Mouse (Mus musculus) CH12.LX (cell line): ENCODE measurements around the gene Zc3h12c. TPM values are rescaled to one million over a fixed set of nuclear protein-coding genes. Genes with fewer than 3 reads are reported as not detected.

Experiments
- DNase-seq: peaks from one replicate; pipeline ENCODE4 v3.0.0-alpha.2; 2013; ENCODE audit errors: extremely low read depth
- H3K27ac ChIP-seq: 2 replicates; pipeline ENCODE4 v1.5.1; 2012; ENCODE audit warnings: low read depth, mild to moderate bottlenecking, control low read depth, moderate library complexity; ENCODE audit not compliant: insufficient read depth
- H3K27me3 ChIP-seq: replicated peaks from 2 replicates; pipeline ENCODE3; 2012; ENCODE audit warnings: inconsistent platforms
- H3K36me3 ChIP-seq, 2 experiments: replicated peaks in 1 of 2; 2 replicates each; pipeline versions ENCODE3 to v1.6.1; 2012; ENCODE audit warnings: inconsistent platforms in 1 of 2, low read length in 1 of 2, mild to moderate bottlenecking in 1 of 2, mixed read lengths in 1 of 2, moderate library complexity in 1 of 2; ENCODE audit not compliant: control insufficient read depth in 1 of 2, insufficient read depth in 1 of 2
- H3K4me1 ChIP-seq, 2 experiments: 2 replicates each; pipeline ENCODE4 v1.6.1; 2012; ENCODE audit warnings: inconsistent platforms in 1 of 2, moderate library complexity in 1 of 2; ENCODE audit not compliant: insufficient read depth in 2 of 2, control insufficient read depth in 1 of 2
- H3K4me2 ChIP-seq: 2 replicates; pipeline ENCODE4 v1.6.1; 2012; ENCODE audit warnings: low read depth, mild to moderate bottlenecking, control low read depth; ENCODE audit not compliant: poor library complexity, insufficient read depth, severe bottlenecking
- H3K4me3 ChIP-seq, 3 experiments: fragments of 150-350 bp in 1 of 3; sonication (generic) in 1 of 3; replicated peaks in 1 of 3; 2 replicates each; pipeline versions ENCODE3 to v1.5.1; 2011 to 2012; ENCODE audit warnings: low read depth in 2 of 3, low read length in 2 of 3, mild to moderate bottlenecking in 2 of 3, moderate library complexity in 2 of 3, control low read depth in 1 of 3, improper control_type of control experiment in 1 of 3, inconsistent platforms in 1 of 3, mixed read lengths in 1 of 3; ENCODE audit not compliant: poor library complexity in 1 of 3
- H3K79me2 ChIP-seq: replicated peaks from 2 replicates; pipeline ENCODE4 v1.6.1; 2012; ENCODE audit warnings: mild to moderate bottlenecking, moderate library complexity; ENCODE audit not compliant: control insufficient read depth, poor library complexity, insufficient read depth, severe bottlenecking; ENCODE audit errors: extremely low read depth
- H3K9ac ChIP-seq: 2 replicates; pipeline ENCODE4 v1.6.1; 2012; ENCODE audit warnings: low read depth, mild to moderate bottlenecking, control low read depth, moderate library complexity; ENCODE audit not compliant: insufficient read depth
- H3K9me3 ChIP-seq: replicated peaks from 2 replicates; pipeline ENCODE3; 2012; ENCODE audit warnings: low read length, inconsistent platforms, mixed read lengths
- CHD2 ChIP-seq: IDR thresholded peaks from 2 replicates; pipeline ENCODE4 v1.6.1; 2011; ENCODE audit warnings: low read length, improper control_type of control experiment
- CTCF ChIP-seq, 2 experiments: IDR thresholded peaks in 1 of 2; conservative IDR thresholded peaks in 1 of 2; 2 replicates each; pipeline ENCODE4 v1.5.1; 2011 to 2012; ENCODE audit warnings: low read depth in 2 of 2, low read length in 2 of 2, improper control_type of control experiment in 1 of 2, inconsistent platforms in 1 of 2, mild to moderate bottlenecking in 1 of 2, moderate library complexity in 1 of 2
- ELF1 ChIP-seq: IDR thresholded peaks from 2 replicates; pipeline ENCODE4 v1.6.1; 2014; ENCODE audit warnings: low read depth, mild to moderate bottlenecking, inconsistent platforms, low read length, improper control_type of control experiment
- HCFC1 ChIP-seq: IDR thresholded peaks from 2 replicates; pipeline ENCODE4 v1.6.1; 2012; ENCODE audit warnings: low read depth, mild to moderate bottlenecking, inconsistent platforms, low read length, improper control_type of control experiment
- KAT2A ChIP-seq: IDR thresholded peaks from 2 replicates; pipeline ENCODE4 v1.6.1; 2012; ENCODE audit warnings: low read length, improper control_type of control experiment, inconsistent platforms; ENCODE audit not compliant: insufficient replicate concordance
- MAZ ChIP-seq: IDR thresholded peaks from 2 replicates; pipeline ENCODE4 v1.6.1; 2012; ENCODE audit warnings: low read depth, mild to moderate bottlenecking, inconsistent platforms, low read length, improper control_type of control experiment, moderate library complexity
- MEF2A ChIP-seq: IDR thresholded peaks from 2 replicates; pipeline ENCODE4 v1.6.1; 2014; ENCODE audit warnings: low read depth, mild to moderate bottlenecking, inconsistent platforms, low read length, improper control_type of control experiment, borderline replicate concordance
- MXI1 ChIP-seq: IDR thresholded peaks from 2 replicates; pipeline ENCODE4 v1.6.1; 2011; ENCODE audit warnings: mild to moderate bottlenecking, low read depth, low read length, improper control_type of control experiment
- MYC ChIP-seq: IDR thresholded peaks from 2 replicates; pipeline ENCODE4 v1.6.1; 2011; ENCODE audit warnings: low read depth, mild to moderate bottlenecking, improper control_type of control experiment, low read length
- NELFE ChIP-seq: IDR thresholded peaks from 2 replicates; pipeline ENCODE4 v1.6.1; 2011; ENCODE audit warnings: low read depth, low read length, improper control_type of control experiment
- PAX5 ChIP-seq: IDR thresholded peaks from 2 replicates; pipeline ENCODE4 v1.6.1; 2012; ENCODE audit warnings: low read length, inconsistent platforms, mixed read lengths
- POLR2A ChIP-seq: IDR thresholded peaks from 2 replicates; pipeline ENCODE4 v1.6.1; 2011; ENCODE audit warnings: low read depth, mild to moderate bottlenecking, improper control_type of control experiment, low read length
- RCOR1 ChIP-seq: conservative IDR thresholded peaks from 2 replicates; pipeline ENCODE4 v1.6.1; 2012; ENCODE audit warnings: low read depth, mild to moderate bottlenecking, inconsistent platforms, low read length, improper control_type of control experiment
- SIN3A ChIP-seq: IDR thresholded peaks from 2 replicates; pipeline ENCODE4 v1.6.1; 2012; ENCODE audit warnings: low read length, improper control_type of control experiment, inconsistent platforms
- SMC3 ChIP-seq: IDR thresholded peaks from 2 replicates; pipeline ENCODE4 v1.6.1; 2011; ENCODE audit warnings: low read depth, low read length, improper control_type of control experiment
- TBP ChIP-seq: conservative IDR thresholded peaks from 2 replicates; pipeline ENCODE4 v1.6.1; 2011; ENCODE audit warnings: low read depth, low read length, improper control_type of control experiment
- USF1 ChIP-seq: IDR thresholded peaks from 2 replicates; pipeline ENCODE4 v1.6.1; 2014; ENCODE audit warnings: low read depth, mild to moderate bottlenecking, inconsistent platforms, low read length, improper control_type of control experiment
- USF2 ChIP-seq: conservative IDR thresholded peaks from 2 replicates; pipeline ENCODE4 v1.6.1; 2011; ENCODE audit warnings: low read depth, low read length, improper control_type of control experiment
- ZMIZ1 ChIP-seq: IDR thresholded peaks from 2 replicates; pipeline ENCODE4 v1.6.1; 2012; ENCODE audit warnings: low read depth, mild to moderate bottlenecking, inconsistent platforms, low read length, improper control_type of control experiment
- dilution Hi-C: fragments of 300-500 bp; cut with MboI; formaldehyde crosslinking; loops from 2 replicates; pipeline ENCODE4 v1.14.3; 2020; ENCODE audit warnings: low sequenced_read_pairs; ENCODE audit not compliant: extremely low pct_unique_long_range_greater_than_20kb, extremely low pct_ligation_motif_present
- in situ Hi-C: fragments of 300-500 bp; cut with MboI; formaldehyde crosslinking; loops from 3 replicates; pipeline ENCODE4 v1.14.3; 2019; ENCODE audit warnings: low sequenced_read_pairs, low pct_ligation_motif_present, low pct_unique_long_range_greater_than_20kb, mixed read lengths
- polyA plus RNA-seq: library from polyadenylated mRNA; unstranded; fragments of >175 nt; gene quantifications from 2 replicates; pipeline ENCODE4 v1.2.1, GENCODE M21; 2012; ENCODE audit warnings: low read depth; ENCODE audit not compliant: insufficient read length
- total RNA-seq, 2 experiments: library from RNA; depleted of rRNA; stranded (reverse); fragments of 300-350 nt in 1 of 2; fragments of >200 nt in 1 of 2; gene quantifications; 2 replicates each; pipeline ENCODE4 v1.2.3; 2012 to 2014

Gene Zc3h12c
- total and polyA plus RNA-seq, 3 experiments: 11.2 to 36.1 (median 21.7) TPM

DNA sequence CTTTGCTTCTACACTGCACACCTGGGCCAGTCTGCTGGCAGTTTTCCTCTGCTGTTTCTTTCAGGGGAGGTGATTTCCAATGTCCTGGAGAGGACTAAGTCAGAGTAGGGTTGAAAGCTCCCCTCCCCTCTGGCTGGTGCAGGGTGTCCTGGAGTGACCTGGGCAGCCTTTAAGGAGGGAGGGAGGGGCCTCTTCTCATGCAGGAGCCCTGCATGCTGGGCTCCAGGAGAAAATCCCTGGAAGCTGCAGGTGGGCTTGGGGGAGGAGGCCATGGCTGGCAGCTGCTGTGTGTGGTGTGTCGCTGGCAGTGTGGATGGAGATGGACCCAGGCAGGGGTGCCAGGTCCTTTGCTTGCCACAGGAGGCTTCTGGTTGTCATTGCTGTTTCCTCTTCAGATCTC is 71.0 kb downstream of the Zc3h12c start:
- Histone ChIP-seq H3K36me3 (peaks cover 0 to 10% of the 10 kb centered on the region in 2 experiments), H3K79me2 (no peaks in the 10 kb centered on the region)
- dilution Hi-C loops: no loop called here
- no peak for DNase-seq
- no peak for TF ChIP-seq TBP
- TF ChIP-seq PAX5: no peak
- TF ChIP-seq ZMIZ1: no peak
- no peak for TF ChIP-seq KAT2A
- TF ChIP-seq, all 38 proteins: peak for 0
- in situ Hi-C loops: loop anchor here (5.0 to 10.0 kb wide), 2 partner anchors 110 to 267 kb away; no protein-coding TSS in a partner anchor
- H3K27me3 ChIP-seq: no peaks in the 10 kb centered on the region
- no peak overlapping the region for H3K27ac ChIP-seq
- H3K4me1 ChIP-seq: peaks cover 7 to 24% of the 10 kb centered on the region in 2 experiments; a peak in 3 of 4 replicates
- H3K4me3 ChIP-seq: no peak overlapping the region
- no peak overlapping the region for H3K9ac ChIP-seq
- H3K9me3 ChIP-seq: no peaks in the 10 kb centered on the region
- no peak overlapping the region for H3K4me2 ChIP-seq

DNA sequence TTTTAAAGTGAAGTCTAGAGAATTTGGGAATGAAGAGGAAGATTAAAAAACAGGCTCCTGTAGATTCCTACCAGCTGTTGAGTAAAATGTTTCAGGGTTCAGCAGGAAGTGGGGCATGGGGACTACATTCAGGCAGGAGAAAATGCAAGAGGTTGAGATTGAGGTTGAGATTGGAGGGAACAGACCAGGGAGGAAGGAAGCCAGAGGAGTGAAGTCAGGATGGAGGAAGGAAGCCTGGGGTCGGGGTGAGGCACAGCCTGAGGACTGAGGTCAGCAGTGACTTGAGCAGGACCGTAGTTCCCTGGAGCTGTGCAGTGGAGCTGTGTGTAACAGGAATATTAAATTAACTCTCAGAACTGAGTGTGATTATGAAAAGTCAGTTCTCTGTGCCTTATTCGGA is 72.7 kb downstream of the Zc3h12c start:
- H3K9ac ChIP-seq: no peak overlapping the region
- peaks cover 0 to 19% of the 10 kb centered on the region in 2 experiments for H3K36me3 ChIP-seq
- H3K4me1 ChIP-seq: peaks cover 0 to 12% of the 10 kb centered on the region in 2 experiments; a peak in 1 of 4 replicates
- no peak overlapping the region for H3K4me2 ChIP-seq
- in situ Hi-C loops: loop anchor here (5.0 to 10.0 kb wide), 2 partner anchors 108 to 269 kb away; no protein-coding TSS in a partner anchor
- no peak overlapping the region for H3K4me3 ChIP-seq
- TF ChIP-seq CTCF (conservative IDR thresholded peaks at IDR 0.05 in 1 of 2, IDR thresholded peaks at IDR 0.05 in 1 of 2; ENCODE audit: low read depth in 2 of 2, low read length in 2 of 2): no peak
- no peak for TF ChIP-seq MAZ
- no peak for TF ChIP-seq NELFE
- no peak for TF ChIP-seq USF2
- no peak for TF ChIP-seq ELF1
- TF ChIP-seq MXI1: no peak
- TF ChIP-seq KAT2A: no peak
- no peak for TF ChIP-seq PAX5
- no peak for TF ChIP-seq MEF2A
- no peak for TF ChIP-seq HCFC1
- no peak for TF ChIP-seq SIN3A
- TF ChIP-seq MYC: no peak
- no peak for TF ChIP-seq CHD2
- TF ChIP-seq USF1: no peak
- no peak for TF ChIP-seq POLR2A
- no peak for TF ChIP-seq SMC3
- no peak for TF ChIP-seq RCOR1
- DNase-seq: no peak
- H3K27ac ChIP-seq: no peak overlapping the region
- no peaks in the 10 kb centered on the region for H3K27me3 ChIP-seq
- dilution Hi-C loops: no loop called here
- no peaks in the 10 kb centered on the region for H3K9me3 ChIP-seq
- no peaks in the 10 kb centered on the region for H3K79me2 ChIP-seq
